Mouse (Mus musculus) MEL (cell line): ENCODE measurements around the gene Galnt9. TPM values are rescaled to one million over a fixed set of nuclear protein-coding genes. Genes with fewer than 3 reads are reported as not detected.

Source experiments
- DNase-seq: peaks from one replicate; pipeline ENCODE4 v3.0.0; 2011; ENCODE audit warnings: low read depth, low spot score
- H3K27ac ChIP-seq: 2 replicates; pipeline ENCODE4 v1.5.1; 2012; ENCODE audit warnings: low read depth, mild to moderate bottlenecking, control low read depth, low read length, moderate library complexity; ENCODE audit not compliant: control insufficient read depth
- H3K27me3 ChIP-seq, 2 experiments: fragments of 150-350 bp in 1 of 2; sonication (generic) in 1 of 2; 2 replicates each; pipeline ENCODE4 v1.6.1; 2012; ENCODE audit warnings: low read length in 2 of 2, mild to moderate bottlenecking in 2 of 2, improper control_type of control experiment in 1 of 2, moderate library complexity in 1 of 2; ENCODE audit not compliant: insufficient read depth in 2 of 2, control insufficient read depth in 1 of 2
- H3K36me3 ChIP-seq, 2 experiments: 2 replicates each; pipeline ENCODE4 v1.6.1; 2012 to 2014; ENCODE audit warnings: low read length in 2 of 2, improper control_type of control experiment in 1 of 2, inconsistent platforms in 1 of 2, mild to moderate bottlenecking in 1 of 2; ENCODE audit not compliant: insufficient read depth in 2 of 2, control insufficient read depth in 1 of 2
- H3K4me1 ChIP-seq, 2 experiments: fragments of 150-350 bp in 1 of 2; sonication (generic) in 1 of 2; 2 replicates each; pipeline ENCODE4 v1.6.1; 2012; ENCODE audit warnings: low read length in 2 of 2, improper control_type of control experiment in 1 of 2, mild to moderate bottlenecking in 1 of 2; ENCODE audit not compliant: insufficient read depth in 2 of 2, control insufficient read depth in 1 of 2
- H3K4me3 ChIP-seq, 2 experiments: fragments of 150-350 bp in 1 of 2; sonication (generic) in 1 of 2; 2 replicates each; pipeline ENCODE4 v1.5.1; 2012; ENCODE audit warnings: low read depth in 2 of 2, low read length in 2 of 2, mild to moderate bottlenecking in 2 of 2, moderate library complexity in 2 of 2, control low read depth in 1 of 2, improper control_type of control experiment in 1 of 2; ENCODE audit not compliant: control insufficient read depth in 1 of 2, insufficient read depth in 1 of 2
- H3K79me2 ChIP-seq: 2 replicates; pipeline ENCODE4 v1.6.1; 2012; ENCODE audit warnings: mild to moderate bottlenecking, low read length, moderate library complexity; ENCODE audit not compliant: control insufficient read depth, poor library complexity, insufficient read depth
- H3K9ac ChIP-seq: 2 replicates; pipeline ENCODE4 v1.6.1; 2012; ENCODE audit warnings: low read depth, mild to moderate bottlenecking, control low read depth, low read length, moderate library complexity; ENCODE audit not compliant: control insufficient read depth, poor library complexity, severe bottlenecking
- H3K9me3 ChIP-seq: fragments of 150-350 bp; sonication (generic); replicated peaks from 2 replicates; pipeline ENCODE4 v1.6.1; 2012; ENCODE audit warnings: mild to moderate bottlenecking, low read length, improper control_type of control experiment, moderate library complexity; ENCODE audit not compliant: insufficient read depth
- BHLHE40 ChIP-seq: IDR thresholded peaks from 2 replicates; pipeline ENCODE4 v1.6.1; 2012; ENCODE audit warnings: low read depth, mild to moderate bottlenecking, inconsistent platforms, low read length, improper control_type of control experiment, borderline replicate concordance
- ELF1 ChIP-seq: IDR thresholded peaks from 2 replicates; pipeline ENCODE4 v1.6.1; 2014; ENCODE audit warnings: low read depth, mild to moderate bottlenecking, inconsistent platforms, low read length, improper control_type of control experiment, moderate library complexity
- GATA1 ChIP-seq: IDR thresholded peaks from 2 replicates; pipeline ENCODE4 v1.6.1; 2011; ENCODE audit warnings: low read depth, low read length, improper control_type of control experiment
- JUND ChIP-seq: IDR thresholded peaks from 2 replicates; pipeline ENCODE4 v1.6.1; 2011; ENCODE audit warnings: low read depth, mild to moderate bottlenecking, improper control_type of control experiment, low read length
- KAT2A ChIP-seq: conservative IDR thresholded peaks from 2 replicates; pipeline ENCODE4 v1.6.1; 2012; ENCODE audit warnings: low read depth, low read length, improper control_type of control experiment, inconsistent platforms
- POLR2AphosphoS2 ChIP-seq: IDR thresholded peaks from 2 replicates; pipeline ENCODE4 v1.6.1; 2011; ENCODE audit warnings: low read length, improper control_type of control experiment
- POLR2AphosphoS5 ChIP-seq: IDR thresholded peaks from 2 replicates; pipeline ENCODE4 v1.6.1; 2012; ENCODE audit warnings: low read depth, borderline replicate concordance, mild to moderate bottlenecking, inconsistent platforms, low read length, moderate library complexity, mixed read lengths
- RAD21 ChIP-seq: IDR thresholded peaks from 2 replicates; pipeline ENCODE4 v1.6.1; 2011; ENCODE audit warnings: mild to moderate bottlenecking, low read depth, low read length, improper control_type of control experiment
- SMC3 ChIP-seq: IDR thresholded peaks from 2 replicates; pipeline ENCODE4 v1.6.1; 2011; ENCODE audit warnings: low read depth, low read length, improper control_type of control experiment
- TCF12 ChIP-seq: IDR thresholded peaks from 2 replicates; pipeline ENCODE4 v1.6.1; 2014; ENCODE audit warnings: low read depth, mild to moderate bottlenecking, inconsistent platforms, low read length, improper control_type of control experiment, moderate library complexity
- UBTF ChIP-seq: IDR thresholded peaks from 2 replicates; pipeline ENCODE4 v1.6.1; 2012; ENCODE audit warnings: low read depth, mild to moderate bottlenecking, inconsistent platforms, low read length, improper control_type of control experiment, moderate library complexity, borderline replicate concordance; ENCODE audit not compliant: insufficient read depth
- ZKSCAN1 ChIP-seq: IDR thresholded peaks from 2 replicates; pipeline ENCODE4 v1.6.1; 2012; ENCODE audit warnings: low read depth, mild to moderate bottlenecking, inconsistent platforms, low read length, improper control_type of control experiment, moderate library complexity
- ZMIZ1 ChIP-seq: IDR thresholded peaks from 2 replicates; pipeline ENCODE4 v1.6.1; 2012; ENCODE audit warnings: low read depth, mild to moderate bottlenecking, inconsistent platforms, low read length, improper control_type of control experiment, moderate library complexity
- polyA plus RNA-seq, 2 experiments: library from polyadenylated mRNA; stranded (reverse) in 1 of 2; unstranded in 1 of 2; fragments of >175 nt in 1 of 2; fragments of >200 nt in 1 of 2; gene quantifications; 2 replicates each; pipeline versions ENCODE4 v1.2.1 to v1.2.4; 2012; ENCODE audit warnings: low replicate concordance in 2 of 2, low read depth in 1 of 2; ENCODE audit not compliant: insufficient read length in 2 of 2, insufficient read depth in 1 of 2, missing spikeins in 1 of 2
- total RNA-seq: library from RNA; depleted of rRNA; stranded (reverse); fragments of 300-350 nt; gene quantifications from 2 replicates; pipeline ENCODE4 v1.2.3, GENCODE M21; 2012

Gene Galnt9
- total and polyA plus RNA-seq, 3 experiments = 0.23 to 0.99 TPM; not detected in 1

DNA sequence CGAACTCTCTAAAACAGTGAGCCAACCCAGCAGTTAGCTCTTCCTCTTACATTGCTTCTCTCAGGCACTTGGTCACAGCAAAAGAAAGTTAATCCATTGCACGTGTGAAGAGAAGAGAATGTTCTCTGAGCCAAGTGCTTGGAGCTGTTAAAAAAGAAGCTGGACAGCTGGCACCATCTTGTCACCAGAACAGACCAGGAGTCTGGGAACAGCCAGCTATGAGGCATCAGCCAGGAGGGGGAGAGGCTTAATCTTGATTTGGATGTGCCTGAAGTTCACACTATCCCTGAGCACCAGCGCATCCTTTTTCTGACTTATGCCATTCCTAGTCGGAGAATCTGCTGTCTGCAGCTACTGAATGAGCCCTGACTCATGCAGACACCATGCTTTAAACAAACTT lies 30.4 kb upstream of the Galnt9 start:
- H3K27me3 ChIP-seq = no peaks in the 10 kb centered on the region; a peak in 1 of 4 replicates
- no peaks in the 10 kb centered on the region for H3K79me2 ChIP-seq
- no peaks in the 10 kb centered on the region for H3K4me1 ChIP-seq
- no peak for DNase-seq
- no peak for TF ChIP-seq KAT2A
- TF ChIP-seq ZMIZ1 = no peak
- no peak for TF ChIP-seq JUND
- TF ChIP-seq POLR2AphosphoS5 = no peak
- no peak for TF ChIP-seq POLR2AphosphoS2
- TF ChIP-seq ZKSCAN1 = no peak
- no peak for TF ChIP-seq SMC3
- no peaks in the 10 kb centered on the region for H3K9me3 ChIP-seq
- H3K9ac ChIP-seq = no peak overlapping the region
- no peaks in the 10 kb centered on the region for H3K36me3 ChIP-seq
- H3K4me3 ChIP-seq = no peak overlapping the region
- H3K27ac ChIP-seq = no peak overlapping the region

DNA sequence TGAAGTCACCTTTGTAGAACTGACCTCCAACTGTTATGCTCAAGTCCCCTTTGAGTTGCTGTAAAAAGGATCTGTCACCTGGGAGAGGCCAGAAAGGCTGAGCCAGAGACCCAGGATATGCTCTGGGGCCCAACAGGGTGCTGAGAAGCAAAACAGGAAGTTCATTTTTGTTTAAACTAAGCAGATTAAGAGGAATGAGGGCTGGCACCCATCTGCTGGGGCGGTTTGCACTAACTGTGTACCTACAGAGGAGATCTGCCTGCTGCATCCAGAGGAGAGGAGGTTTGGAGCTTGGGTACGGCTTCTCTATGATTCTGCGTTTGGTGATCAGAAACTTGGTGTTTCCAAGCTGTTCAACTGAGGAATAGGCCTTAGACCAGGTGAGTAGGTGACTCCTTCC lies 29.5 kb upstream of the Galnt9 start:
- Histone ChIP-seq H3K4me1 (no peaks in the 10 kb centered on the region), H3K36me3 (no peaks in the 10 kb centered on the region), H3K79me2 (no peaks in the 10 kb centered on the region), H3K9me3 (no peaks in the 10 kb centered on the region), H3K27me3 (no peaks in the 10 kb centered on the region), H3K9ac (no peak overlapping the region), H3K27ac (no peak overlapping the region), H3K4me3 (no peak overlapping the region)
- no peak for TF ChIP-seq UBTF
- no peak for TF ChIP-seq BHLHE40
- TF ChIP-seq ELF1 = no peak
- no peak for TF ChIP-seq TCF12
- TF ChIP-seq RAD21 = no peak
- DNase-seq = no peak

DNA sequence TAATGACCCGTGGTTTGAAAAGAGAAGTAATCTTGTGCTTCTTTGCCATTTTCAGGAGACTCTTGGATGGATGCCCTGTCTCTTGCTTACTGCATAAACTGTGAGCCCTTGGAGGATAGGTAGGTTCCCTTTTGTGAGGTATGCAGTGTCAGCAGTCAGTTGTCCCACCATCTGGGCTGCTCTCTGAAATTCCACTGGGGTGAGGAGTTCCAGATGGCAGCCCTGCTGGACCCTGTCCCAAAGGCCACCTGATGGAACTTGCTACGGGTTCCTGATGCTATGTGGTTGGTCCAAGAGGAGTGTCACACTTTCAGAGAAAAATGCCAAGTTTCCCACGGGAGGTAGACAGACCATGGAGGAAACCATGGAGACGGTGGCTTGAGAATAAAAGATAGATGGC lies 27.8 kb upstream of the Galnt9 start:
- Histone ChIP-seq H3K9me3 (no peaks in the 10 kb centered on the region), H3K27ac (no peak overlapping the region), H3K79me2 (no peaks in the 10 kb centered on the region), H3K36me3 (no peaks in the 10 kb centered on the region), H3K4me3 (no peak overlapping the region), H3K27me3 (no peaks in the 10 kb centered on the region), H3K9ac (no peak overlapping the region), H3K4me1 (no peaks in the 10 kb centered on the region)
- TF ChIP-seq GATA1 = no peak
- DNase-seq = no peak
